Mouse (Mus musculus) forebrain, postnatal 0 days (tissue): Measurements from ENCODE around the gene Mterf1a. TPM values are rescaled to one million over a fixed set of nuclear protein-coding genes. Genes with fewer than 3 reads are reported as not detected.

ENCODE experiments used
- ATAC-seq: fragments of 200-750 bp; cut with Nextera tagmentation; 2 replicates; pipeline ENCODE4 v1.8.0; 2017; ENCODE audit warnings: mild to moderate bottlenecking, moderate library complexity
- DNase-seq: peaks from one replicate; pipeline ENCODE4 v3.0.0-alpha.2; 2015
- H3K27ac ChIP-seq: fragments of 300-500 bp; sonication (generic); 2 replicates; pipeline ENCODE4 v1.5.1; 2014; ENCODE audit warnings: low read depth, mild to moderate bottlenecking, antibody characterized with exemption, low read length, moderate library complexity, mixed read lengths
- H3K27me3 ChIP-seq: fragments of 300-500 bp; sonication (generic); 2 replicates; pipeline ENCODE4 v1.6.1; 2014; ENCODE audit warnings: mild to moderate bottlenecking, low read length, mixed read lengths; ENCODE audit not compliant: insufficient read depth
- H3K36me3 ChIP-seq: fragments of 300-500 bp; sonication (generic); 2 replicates; pipeline ENCODE4 v1.6.1; 2014; ENCODE audit warnings: mild to moderate bottlenecking, moderate library complexity; ENCODE audit not compliant: insufficient read depth
- H3K4me1 ChIP-seq: fragments of 300-500 bp; sonication (generic); 2 replicates; pipeline ENCODE4 v1.6.1; 2014; ENCODE audit warnings: antibody characterized with exemption; ENCODE audit not compliant: insufficient read depth
- H3K4me2 ChIP-seq: fragments of 300-500 bp; sonication (generic); 2 replicates; pipeline ENCODE4 v1.6.1; 2014; ENCODE audit warnings: low read depth, mild to moderate bottlenecking, moderate library complexity
- H3K4me3 ChIP-seq: fragments of 300-500 bp; sonication (generic); 2 replicates; pipeline ENCODE4 v1.5.1; 2014; ENCODE audit warnings: low read depth, low read length, mixed read lengths
- H3K9ac ChIP-seq: fragments of 300-500 bp; sonication (generic); 2 replicates; pipeline ENCODE4 v1.6.1; 2014; ENCODE audit warnings: mild to moderate bottlenecking
- H3K9me3 ChIP-seq: fragments of 300-500 bp; sonication (generic); 2 replicates; pipeline ENCODE4 v1.6.1; 2016; ENCODE audit warnings: low read length
- CTCF ChIP-seq: sonication (generic); IDR thresholded peaks from 2 replicates; pipeline ENCODE4 v1.5.1; 2016; ENCODE audit warnings: antibody characterized with exemption, control low read depth, low read depth
- WGBS: fragments of 180-500 bp; shearing (Covaris S2); extraction: QIAGEN DNeasy Blood & Tissue Kit; methylation state at CpG from one replicate; pipeline ENCODE4 v1.1.7; 2014; 5-methylcytosine and 5-hydroxymethylcytosine counted together
- polyA plus RNA-seq: library from polyadenylated mRNA; unstranded; fragments of >200 nt; fragmentation: Nextera tagmentation; extraction: Ambion mirVana; gene quantifications from 2 replicates; pipeline ENCODE4 v1.2.1, GENCODE M21; 2015
- total RNA-seq: library from RNA; depleted of rRNA; stranded (reverse); fragments of >200 nt; gene quantifications from 2 replicates; pipeline ENCODE4 v1.2.3, GENCODE M21; 2014

The Mterf1a gene
- total and polyA plus RNA-seq, 2 experiments from 2014 or later: 5.3 to 8.5 TPM

GRCm38 (mm10) chr5:3933551-3933950, 39.8 kb upstream of the Mterf1a start:
- H3K9ac ChIP-seq: no peak overlapping the region
- ATAC-seq (no peak), DNase-seq (no peak)
- H3K9me3 ChIP-seq: no peaks in the 10 kb centered on the region
- no peak for TF ChIP-seq CTCF
- no peaks in the 10 kb centered on the region for H3K36me3 ChIP-seq
- H3K27ac ChIP-seq: no peak overlapping the region
- no peaks in the 10 kb centered on the region; the same call in 1 of the 2 replicates for H3K4me1 ChIP-seq
- no peaks in the 10 kb centered on the region for H3K27me3 ChIP-seq
- no peak overlapping the region for H3K4me3 ChIP-seq
- no peak overlapping the region for H3K4me2 ChIP-seq
- WGBS: 94% methylated on average over 3 of the region's 3 CpGs

DNA sequence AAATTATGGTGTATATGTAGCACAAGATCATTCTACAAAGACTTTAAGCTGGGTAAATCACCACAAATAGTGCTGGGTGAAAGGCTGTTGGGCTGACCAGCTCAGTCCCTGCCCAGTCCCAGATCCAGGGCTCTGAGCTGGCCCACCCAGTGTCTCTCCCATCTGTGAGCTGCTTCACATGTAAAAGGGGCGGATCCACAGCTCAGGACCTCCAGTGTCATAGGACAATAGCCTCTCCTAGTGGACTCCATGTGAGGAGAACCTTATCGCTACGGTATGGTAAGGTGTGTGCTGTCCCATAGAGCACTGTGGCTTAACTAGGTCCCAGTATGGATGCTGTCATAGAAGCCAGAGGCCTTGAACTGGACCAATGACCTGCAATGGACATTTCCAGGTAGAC, 37.9 kb upstream of the Mterf1a start:
- no peaks in the 10 kb centered on the region for H3K36me3 ChIP-seq
- DNase-seq: no peak
- H3K4me1 ChIP-seq: no peaks in the 10 kb centered on the region; the same call in 1 of the 2 replicates
- no peak overlapping the region for H3K4me2 ChIP-seq
- no peak for TF ChIP-seq CTCF
- no peak overlapping the region for H3K9ac ChIP-seq
- H3K4me3 ChIP-seq: no peak overlapping the region
- no peak overlapping the region for H3K27ac ChIP-seq
- H3K27me3 ChIP-seq: no peaks in the 10 kb centered on the region
- WGBS: 92% methylated on average over 3 of the region's 3 CpGs
- no peak for ATAC-seq
- H3K9me3 ChIP-seq: no peaks in the 10 kb centered on the region

DNA sequence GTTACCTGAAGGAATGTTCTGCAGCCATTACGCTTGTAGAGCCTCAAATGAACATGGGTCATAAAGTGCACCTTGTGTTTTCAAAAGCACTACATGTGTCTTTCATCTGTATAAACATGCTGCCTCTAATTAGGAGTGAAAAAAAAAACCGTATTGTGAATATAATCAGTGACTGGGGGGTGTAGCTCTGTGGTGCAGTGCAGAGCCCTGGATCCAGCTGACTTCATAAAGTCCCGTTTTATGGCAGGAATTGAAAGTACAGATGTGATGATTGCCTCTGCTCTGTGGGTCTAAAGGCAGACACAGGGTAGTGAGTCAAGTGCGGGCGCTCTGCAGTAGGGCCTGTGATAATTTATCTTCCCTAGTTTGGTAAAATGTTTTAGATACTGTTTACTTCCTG, 37.0 kb upstream of the Mterf1a start:
- no peaks in the 10 kb centered on the region for H3K36me3 ChIP-seq
- peak overlapping the region; percentile 64 for H3K4me2 ChIP-seq
- TF ChIP-seq CTCF: no peak
- H3K27me3 ChIP-seq: no peaks in the 10 kb centered on the region
- H3K9ac ChIP-seq: no peak overlapping the region; the same call in 1 of the 2 replicates
- WGBS: 25% methylated on average over 5 of the region's 5 CpGs
- H3K4me1 ChIP-seq: no peaks in the 10 kb centered on the region; the same call in 1 of the 2 replicates
- H3K27ac ChIP-seq: no peak overlapping the region
- no peak for ATAC-seq
- DNase-seq: no peak
- no peaks in the 10 kb centered on the region for H3K9me3 ChIP-seq
- peak overlapping the region; percentile 76 for H3K4me3 ChIP-seq

GRCm38 (mm10) chr5:3928690-3929046, 34.9 kb upstream of the Mterf1a start:
- H3K27me3 ChIP-seq: no peaks in the 10 kb centered on the region
- H3K36me3 ChIP-seq: no peaks in the 10 kb centered on the region
- H3K4me1 ChIP-seq: no peaks in the 10 kb centered on the region; the same call in 1 of the 2 replicates
- WGBS: 1% methylated on average over 12 of the region's 12 CpGs
- H3K9ac ChIP-seq: peak overlapping the region; percentile 89
- H3K4me2 ChIP-seq: peak overlapping the region; percentile 64
- peak overlapping the region; percentile 98 for H3K27ac ChIP-seq
- no peak for TF ChIP-seq CTCF
- H3K4me3 ChIP-seq: peak overlapping the region; percentile 76
- DNase-seq: peak; percentile 68
- no peaks in the 10 kb centered on the region for H3K9me3 ChIP-seq
- ATAC-seq: peak; percentile 49

- H3K9me3 ChIP-seq: no peaks in the 10 kb centered on the region
- ATAC-seq: peak; percentile 84
- H3K27me3 ChIP-seq: no peaks in the 10 kb centered on the region
- no peaks in the 10 kb centered on the region for H3K36me3 ChIP-seq
- DNase-seq: peak; percentile 80
- TF ChIP-seq CTCF: no peak
- H3K9ac ChIP-seq: peak within 1 kb of the TSS; percentile 89
- 4% methylated on average over 57 of the region's 82 CpGs for WGBS
- no peaks in the 10 kb centered on the region; the same call in 1 of the 2 replicates for H3K4me1 ChIP-seq
- H3K27ac ChIP-seq: peak within 1 kb of the TSS; percentile 98
- H3K4me2 ChIP-seq: peak within 1 kb of the TSS; percentile 64
- peak within 1 kb of the TSS; percentile 76 for H3K4me3 ChIP-seq
Observed at GRCm38 (mm10) chr5:3927801-3928689, 34.3 kb upstream of the Mterf1a start, which contains the start of gene Akap9. TSS of gene Akap9 (plus strand) at chr5:3928054.

- 12% methylated on average over 4 of the region's 4 CpGs for WGBS
- Histone ChIP-seq H3K4me1 (no peaks in the 10 kb centered on the region; the same call in 1 of the 2 replicates), H3K27me3 (no peaks in the 10 kb centered on the region), H3K4me3 (no peak overlapping the region), H3K27ac (0 out of 2 replicates have a peak overlapping the region, but pooled peaks have one; percentile 2), H3K36me3 (no peaks in the 10 kb centered on the region), H3K4me2 (peak overlapping the region; percentile 18; the same call in 1 of the 2 replicates), H3K9ac (0 out of 2 replicates have a peak overlapping the region, but pooled peaks have one; percentile 1), H3K9me3 (no peaks in the 10 kb centered on the region)
- DNase-seq: no peak
- ATAC-seq: no peak
- TF ChIP-seq CTCF: no peak
Observed at GRCm38 (mm10) chr5:3926666-3927065, 32.9 kb upstream of the Mterf1a start.

- Histone ChIP-seq H3K9ac (no peak overlapping the region), H3K27me3 (no peaks in the 10 kb centered on the region), H3K27ac (no peak overlapping the region), H3K9me3 (no peaks in the 10 kb centered on the region), H3K36me3 (no peaks in the 10 kb centered on the region), H3K4me3 (no peak overlapping the region), H3K4me2 (no peak overlapping the region), H3K4me1 (no peaks in the 10 kb centered on the region)
- no peak for DNase-seq
- TF ChIP-seq CTCF: no peak
- 83% methylated on average over 2 of the region's 2 CpGs for WGBS
- ATAC-seq: no peak
Observed at GRCm38 (mm10) chr5:3922350-3922749, 28.6 kb upstream of the Mterf1a start.
